Mouse (Mus musculus) intestine, embryonic 14.5 days (tissue): ENCODE results near the gene Dip2b. TPM values are rescaled to one million over a fixed set of nuclear protein-coding genes. Genes with fewer than 3 reads are reported as not detected.

ENCODE experiments used
- ATAC-seq: fragments of 200-750 bp; cut with Nextera tagmentation; replicated peaks from 2 replicates; pipeline ENCODE4 v1.8.0; 2017; ENCODE audit warnings: low read depth, moderate number of reproducible peaks, moderate TSS enrichment, moderate library complexity; ENCODE audit not compliant: low FRiP score, low TSS enrichment
- DNase-seq: peaks from one replicate; pipeline ENCODE4 v3.0.0-alpha.2; 2018; ENCODE audit warnings: low spot score
- H3K27ac ChIP-seq: fragments of 300-500 bp; sonication (generic); 2 replicates; pipeline ENCODE4 v1.5.1; 2014; ENCODE audit warnings: low read depth, mild to moderate bottlenecking, control low read depth
- H3K27me3 ChIP-seq: fragments of 300-500 bp; sonication (generic); replicated peaks from 2 replicates; pipeline ENCODE4 v1.6.1; 2014; ENCODE audit warnings: low read length, control low read depth; ENCODE audit not compliant: control insufficient read depth, insufficient read depth
- H3K36me3 ChIP-seq: fragments of 300-500 bp; sonication (generic); 2 replicates; pipeline ENCODE4 v1.6.1; 2014; ENCODE audit warnings: low read length, control low read depth; ENCODE audit not compliant: control insufficient read depth, insufficient read depth
- H3K4me1 ChIP-seq: fragments of 300-500 bp; sonication (generic); replicated peaks from 2 replicates; pipeline ENCODE4 v1.6.1; 2014; ENCODE audit warnings: low read length, control low read depth, mixed read lengths; ENCODE audit not compliant: control insufficient read depth, insufficient read depth
- H3K4me2 ChIP-seq: fragments of 300-500 bp; sonication (generic); 2 replicates; pipeline ENCODE4 v1.6.1; 2014; ENCODE audit warnings: low read length
- H3K4me3 ChIP-seq: fragments of 300-500 bp; sonication (generic); 2 replicates; pipeline ENCODE4 v1.5.1; 2014; ENCODE audit warnings: low read depth, low read length, control low read depth, mixed read lengths
- H3K9ac ChIP-seq: fragments of 300-500 bp; sonication (generic); 2 replicates; pipeline ENCODE4 v1.6.1; 2014; ENCODE audit warnings: mild to moderate bottlenecking, low read length
- H3K9me3 ChIP-seq: fragments of 300-500 bp; sonication (generic); 2 replicates; pipeline ENCODE4 v1.6.1; 2016; ENCODE audit warnings: low read length, control low read depth; ENCODE audit not compliant: control insufficient read depth
- whole genome bisulfite sequencing: fragments of 180-500 bp; shearing (Covaris S2); extraction: QIAGEN DNeasy Blood & Tissue Kit; methylation state at CpG from one replicate; pipeline ENCODE4 v1.1.7; 2014; 5-methylcytosine and 5-hydroxymethylcytosine counted together
- polyA plus RNA-seq: library from polyadenylated mRNA; unstranded; fragments of >200 nt; fragmentation: Nextera tagmentation; extraction: Ambion mirVana; gene quantifications from 2 replicates; pipeline ENCODE4 v1.2.1, GENCODE M21; 2014

Dip2b gene
- polyA plus RNA-seq, 1 experiment from 2014 or later: 15.2 TPM

GRCm38 (mm10) chr15:100144854-100145824, 106.7 kb downstream of the Dip2b start:
- Histone ChIP-seq H3K9ac (no peak overlapping the region), H3K27ac (no peak overlapping the region), H3K4me3 (no peak overlapping the region), H3K4me2 (no peak overlapping the region), H3K4me1 (no peaks in the 10 kb centered on the region), H3K9me3 (no peaks in the 10 kb centered on the region), H3K36me3 (peaks cover 11% of the 10 kb centered on the region; the same call in 1 of the 2 replicates), H3K27me3 (no peaks in the 10 kb centered on the region)
- 69% methylated on average over 15 of the region's 15 CpGs for WGBS
- ATAC-seq: 0 out of 2 replicates have a peak, but pooled peaks have one; percentile 44
- DNase-seq: no peak

GRCm38 (mm10) chr15:100145917-100146316, 107.5 kb downstream of the Dip2b start:
- Histone ChIP-seq H3K27ac (no peak overlapping the region), H3K4me3 (no peak overlapping the region), H3K4me1 (no peaks in the 10 kb centered on the region), H3K9ac (no peak overlapping the region), H3K36me3 (peaks cover 10% of the 10 kb centered on the region; the same call in 1 of the 2 replicates), H3K27me3 (no peaks in the 10 kb centered on the region), H3K9me3 (no peaks in the 10 kb centered on the region), H3K4me2 (no peak overlapping the region)
- DNase-seq: peak; percentile 56
- ATAC-seq: no peak
- WGBS: 72% methylated on average over 3 of the region's 3 CpGs

GRCm38 (mm10) chr15:100150593-100150992, 112.1 kb downstream of the Dip2b start:
- ATAC-seq (no peak), DNase-seq (no peak)
- H3K9me3 ChIP-seq: no peaks in the 10 kb centered on the region
- 66% methylated on average over 4 of the region's 4 CpGs for WGBS
- H3K4me2 ChIP-seq: no peak overlapping the region
- H3K36me3 ChIP-seq: peaks cover 22% of the 10 kb centered on the region
- H3K27ac ChIP-seq: 0 out of 2 replicates have a peak overlapping the region, but pooled peaks have one; percentile 2
- H3K9ac ChIP-seq: no peak overlapping the region
- H3K27me3 ChIP-seq: no peaks in the 10 kb centered on the region
- H3K4me1 ChIP-seq: no peaks in the 10 kb centered on the region
- no peak overlapping the region for H3K4me3 ChIP-seq

DNA sequence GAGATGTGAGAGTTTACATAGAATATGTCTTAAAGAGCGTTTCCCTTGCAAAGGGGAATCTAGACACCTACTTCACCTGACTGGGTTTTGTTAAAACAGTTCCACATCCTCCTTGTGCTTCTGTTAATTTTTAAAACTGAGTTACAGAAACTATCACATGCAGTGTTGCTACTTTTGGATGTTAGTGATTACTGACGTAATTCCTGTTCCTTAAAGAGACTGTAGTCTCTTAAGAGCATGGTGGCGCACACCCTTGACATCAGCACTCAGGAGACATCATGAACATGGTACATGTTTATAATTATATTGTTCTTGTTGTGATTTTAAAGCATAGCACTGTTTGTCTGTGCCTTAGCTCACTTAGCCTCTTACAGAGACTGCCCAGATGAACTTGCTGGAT, 113.9 kb downstream of the Dip2b start:
- DNase-seq (no peak), ATAC-seq (no peak)
- Histone ChIP-seq H3K36me3 (peaks cover 38% of the 10 kb centered on the region), H3K27ac (no peak overlapping the region), H3K9me3 (no peaks in the 10 kb centered on the region), H3K9ac (no peak overlapping the region), H3K4me2 (no peak overlapping the region), H3K4me3 (no peak overlapping the region), H3K27me3 (no peaks in the 10 kb centered on the region), H3K4me1 (no peaks in the 10 kb centered on the region)
- WGBS: 88% methylated on average over 3 of the region's 3 CpGs

GRCm38 (mm10) chr15:100153024-100153423, 114.6 kb downstream of the Dip2b start:
- H3K9me3 ChIP-seq: no peaks in the 10 kb centered on the region
- WGBS: 76% methylated on average over 3 of the region's 3 CpGs
- peaks cover 44% of the 10 kb centered on the region for H3K36me3 ChIP-seq
- ATAC-seq: no peak
- H3K27ac ChIP-seq: no peak overlapping the region
- no peak overlapping the region for H3K4me2 ChIP-seq
- no peaks in the 10 kb centered on the region for H3K27me3 ChIP-seq
- H3K4me3 ChIP-seq: no peak overlapping the region
- H3K9ac ChIP-seq: no peak overlapping the region
- no peak for DNase-seq
- no peaks in the 10 kb centered on the region for H3K4me1 ChIP-seq

- no peak overlapping the region for H3K4me3 ChIP-seq
- H3K36me3 ChIP-seq: peaks cover 57% of the 10 kb centered on the region
- no peaks in the 10 kb centered on the region for H3K4me1 ChIP-seq
- ATAC-seq: peak; percentile 68; the same call in 1 of the 2 replicates
- 83% methylated on average over 4 of the region's 4 CpGs for WGBS
- no peaks in the 10 kb centered on the region for H3K9me3 ChIP-seq
- H3K9ac ChIP-seq: no peak overlapping the region
- DNase-seq: no peak
- H3K4me2 ChIP-seq: no peak overlapping the region
- H3K27ac ChIP-seq: no peak overlapping the region
- H3K27me3 ChIP-seq: no peaks in the 10 kb centered on the region
Observed at GRCm38 (mm10) chr15:100156095-100156707, 117.7 kb downstream of the Dip2b start.

DNA sequence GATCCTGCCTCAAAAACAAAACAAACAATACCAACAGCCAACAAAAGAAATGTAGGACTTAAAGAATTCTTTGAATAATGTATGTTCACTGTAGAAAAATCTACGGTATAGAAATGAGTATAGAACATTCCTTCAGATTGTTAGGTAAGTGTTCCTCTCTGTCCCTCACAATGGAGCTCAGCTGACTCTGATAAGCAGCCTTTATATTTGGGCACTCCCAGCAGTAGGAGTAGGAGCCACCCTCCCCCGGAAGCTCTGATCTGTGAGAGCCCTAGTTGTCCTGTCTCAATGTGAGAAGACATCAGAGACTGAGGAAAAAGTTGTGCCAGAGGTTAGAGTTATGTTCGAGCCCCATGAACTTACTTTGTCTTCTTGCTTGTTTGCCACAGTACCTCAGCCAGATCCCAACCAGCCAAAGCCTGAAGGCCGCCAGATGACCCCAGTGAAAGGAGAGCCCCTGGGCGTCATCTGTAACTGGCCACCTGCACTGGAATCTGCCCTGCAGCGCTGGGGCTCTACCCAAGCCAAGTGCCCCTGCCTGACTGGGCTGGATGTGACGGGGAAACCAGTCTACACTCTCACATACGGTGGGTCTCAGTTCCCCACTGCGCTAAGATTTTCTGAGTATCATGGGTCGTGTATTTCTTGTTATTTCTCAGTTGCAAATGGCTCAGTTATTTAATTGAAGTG, 118.5 kb downstream of the Dip2b start:
- no peaks in the 10 kb centered on the region for H3K9me3 ChIP-seq
- no peak overlapping the region for H3K27ac ChIP-seq
- no peak overlapping the region for H3K4me2 ChIP-seq
- no peak overlapping the region for H3K9ac ChIP-seq
- peaks cover 54% of the 10 kb centered on the region for H3K36me3 ChIP-seq
- no peaks in the 10 kb centered on the region for H3K4me1 ChIP-seq
- 86% methylated on average over 10 of the region's 10 CpGs for WGBS
- no peak for ATAC-seq
- no peak overlapping the region for H3K4me3 ChIP-seq
- H3K27me3 ChIP-seq: no peaks in the 10 kb centered on the region
- DNase-seq: no peak

DNA sequence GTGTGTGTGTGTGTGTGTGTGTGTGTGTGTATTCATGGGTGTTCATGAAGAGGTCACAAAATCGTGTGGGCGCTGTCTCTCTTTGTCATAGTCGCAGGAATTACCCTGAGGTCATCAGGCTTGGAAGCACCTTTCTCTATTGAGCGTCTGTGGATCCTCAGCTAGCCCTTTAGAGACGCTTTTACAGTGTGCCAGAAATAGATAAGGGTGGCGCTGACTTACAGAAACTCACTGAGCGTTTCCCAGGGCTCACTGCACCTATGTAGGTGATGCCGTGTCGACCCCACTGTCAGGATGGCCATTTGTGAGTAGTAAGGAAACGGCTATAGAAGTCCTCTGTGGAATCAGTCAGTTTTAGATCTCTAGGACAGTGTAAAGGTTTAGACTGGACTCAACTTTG, 120.5 kb downstream of the Dip2b start:
- no peak overlapping the region for H3K27ac ChIP-seq
- H3K36me3 ChIP-seq: peaks cover 63% of the 10 kb centered on the region
- no peaks in the 10 kb centered on the region for H3K9me3 ChIP-seq
- DNase-seq: no peak
- H3K27me3 ChIP-seq: no peaks in the 10 kb centered on the region
- no peaks in the 10 kb centered on the region for H3K4me1 ChIP-seq
- 86% methylated on average over 10 of the region's 10 CpGs for WGBS
- ATAC-seq: no peak
- H3K4me3 ChIP-seq: no peak overlapping the region
- H3K4me2 ChIP-seq: no peak overlapping the region
- H3K9ac ChIP-seq: no peak overlapping the region
